Mouse (Mus musculus) hindbrain, embryonic 11.5 days (tissue): ENCODE measurements around the gene Gm49384. TPM values are rescaled to one million over a fixed set of nuclear protein-coding genes. Genes with fewer than 3 reads are reported as not detected.
"Not testable (repeated sequence)": the region's sequence is repeated elsewhere in the genome, so short reads cannot be mapped to it uniquely, and the experiment has no call there.

Experiments
- ATAC-seq: fragments of 200-750 bp; cut with Nextera tagmentation; 2 replicates; pipeline ENCODE4 v1.8.0; 2017; ENCODE audit warnings: mild to moderate bottlenecking, moderate TSS enrichment, moderate library complexity; ENCODE audit not compliant: low FRiP score
- DNase-seq: peaks from one replicate; pipeline ENCODE4 v3.0.0-alpha.2; 2015; ENCODE audit warnings: low spot score
- H3K27ac ChIP-seq: fragments of 300-500 bp; sonication (generic); 2 replicates; pipeline ENCODE4 v1.5.1; 2014; ENCODE audit warnings: mild to moderate bottlenecking, low read depth, low read length
- H3K27me3 ChIP-seq: fragments of 300-500 bp; sonication (generic); 2 replicates; pipeline ENCODE4 v1.6.1; 2014; ENCODE audit warnings: mild to moderate bottlenecking, low read length, moderate library complexity, mixed read lengths; ENCODE audit not compliant: control insufficient read depth, insufficient read depth
- H3K36me3 ChIP-seq: fragments of 300-500 bp; sonication (generic); 2 replicates; pipeline ENCODE4 v1.6.1; 2014; ENCODE audit warnings: mild to moderate bottlenecking, low read length, moderate library complexity, mixed read lengths; ENCODE audit not compliant: control insufficient read depth, insufficient read depth
- H3K4me1 ChIP-seq: fragments of 300-500 bp; sonication (generic); replicated peaks from 2 replicates; pipeline ENCODE4 v1.6.1; 2014; ENCODE audit warnings: low read length, mixed read lengths; ENCODE audit not compliant: control insufficient read depth, insufficient read depth
- H3K4me2 ChIP-seq: fragments of 300-500 bp; sonication (generic); replicated peaks from 2 replicates; pipeline ENCODE4 v1.6.1; 2014; ENCODE audit warnings: mild to moderate bottlenecking, low read depth, low read length
- H3K4me3 ChIP-seq: fragments of 300-500 bp; sonication (generic); 2 replicates; pipeline ENCODE4 v1.5.1; 2014; ENCODE audit warnings: low read depth, low read length
- H3K9ac ChIP-seq: fragments of 300-500 bp; sonication (generic); 2 replicates; pipeline ENCODE4 v1.6.1; 2014; ENCODE audit warnings: low read depth, low read length
- H3K9me3 ChIP-seq: fragments of 300-500 bp; sonication (generic); 2 replicates; pipeline ENCODE4 v1.6.1; 2016; ENCODE audit warnings: low read length; ENCODE audit not compliant: control insufficient read depth
- WGBS: fragments of 180-500 bp; shearing (Covaris S2); extraction: QIAGEN DNeasy Blood & Tissue Kit; methylation state at CpG from one replicate; pipeline ENCODE4 v1.1.7; 2014; 5-methylcytosine and 5-hydroxymethylcytosine counted together
- polyA plus RNA-seq: library from polyadenylated mRNA; unstranded; fragments of >200 nt; fragmentation: Nextera tagmentation; extraction: Ambion mirVana; gene quantifications from 2 replicates; pipeline ENCODE4 v1.2.1, GENCODE M21; 2014

The Gm49384 gene
- polyA plus RNA-seq, 1 experiment from 2014 or later = 36.2 TPM

- not testable (repeated sequence) for H3K27me3 ChIP-seq, H3K4me3 ChIP-seq, H3K4me2 ChIP-seq, H3K4me1 ChIP-seq, H3K36me3 ChIP-seq, H3K9me3 ChIP-seq, DNase-seq, ATAC-seq, H3K9ac ChIP-seq, H3K27ac ChIP-seq
- 66% methylated on average over 8 of the region's 8 CpGs for WGBS
Measured at GRCm38 (mm10) chr12:69166861-69167581, 37.0 kb downstream of the Gm49384 start.

- ATAC-seq = no peak
- no peak overlapping the region for H3K4me3 ChIP-seq
- no peaks in the 10 kb centered on the region for H3K9me3 ChIP-seq
- no peak overlapping the region for H3K4me2 ChIP-seq
- no peak overlapping the region for H3K9ac ChIP-seq
- H3K4me1 ChIP-seq = no peaks in the 10 kb centered on the region
- WGBS = 58% methylated on average over 3 of the region's 3 CpGs
- no peaks in the 10 kb centered on the region for H3K27me3 ChIP-seq
- H3K36me3 ChIP-seq = no peaks in the 10 kb centered on the region
- DNase-seq = no peak
- no peak overlapping the region for H3K27ac ChIP-seq
Measured at GRCm38 (mm10) chr12:69164904-69165303, 39.2 kb downstream of the Gm49384 start.

GRCm38 (mm10) chr12:69163586-69163985, 40.5 kb downstream of the Gm49384 start:
- not testable (repeated sequence) for DNase-seq
- WGBS = 92% methylated on average over 4 of the region's 4 CpGs

GRCm38 (mm10) chr12:69160677-69161076, 43.4 kb downstream of the Gm49384 start:
- not testable (repeated sequence) for H3K4me1 ChIP-seq, H3K27ac ChIP-seq, DNase-seq, H3K9me3 ChIP-seq, H3K27me3 ChIP-seq, H3K4me3 ChIP-seq, H3K36me3 ChIP-seq, ATAC-seq, H3K4me2 ChIP-seq, H3K9ac ChIP-seq
- WGBS = 74% methylated on average over 2 of the region's 2 CpGs

More at GRCm38 (mm10) chr12:69163586-69163985, 40.5 kb downstream of the Gm49384 start:
- not testable (repeated sequence) for H3K9me3 ChIP-seq, H3K36me3 ChIP-seq, H3K4me2 ChIP-seq, H3K9ac ChIP-seq, H3K27ac ChIP-seq, ATAC-seq, H3K4me3 ChIP-seq, H3K4me1 ChIP-seq, H3K27me3 ChIP-seq

GRCm38 (mm10) chr12:69159578-69159940, 44.5 kb downstream of the Gm49384 start:
- DNase-seq (peak; percentile 81), ATAC-seq (peak; percentile 13; the same call in 1 of the 2 replicates)
- no peak overlapping the region for H3K4me3 ChIP-seq
- no peaks in the 10 kb centered on the region for H3K27me3 ChIP-seq
- H3K9ac ChIP-seq = no peak overlapping the region
- WGBS = 7% methylated on average over 9 of the region's 9 CpGs
- no peaks in the 10 kb centered on the region for H3K4me1 ChIP-seq
- H3K27ac ChIP-seq = no peak overlapping the region
- H3K9me3 ChIP-seq = no peaks in the 10 kb centered on the region
- peaks cover 7% of the 10 kb centered on the region for H3K36me3 ChIP-seq
- no peak overlapping the region for H3K4me2 ChIP-seq

GRCm38 (mm10) chr12:69158765-69159577, 45.1 kb downstream of the Gm49384 start, which contains the start of gene Rps29:
Rps29 (minus strand) TSS chr12:69159186.
- peak within 1 kb of the TSS; percentile 79 for H3K4me3 ChIP-seq
- DNase-seq = peak; percentile 100
- not testable (repeated sequence) for H3K27me3 ChIP-seq, H3K4me1 ChIP-seq, H3K9me3 ChIP-seq, H3K36me3 ChIP-seq
- WGBS = under 1% methylated on average over 54 of the region's 68 CpGs
- H3K4me2 ChIP-seq = peak within 1 kb of the TSS; percentile 66
- peak within 1 kb of the TSS; percentile 89 for H3K27ac ChIP-seq
- peak; percentile 98 for ATAC-seq
- peak within 1 kb of the TSS; percentile 90 for H3K9ac ChIP-seq

- peaks cover 7% of the 10 kb centered on the region for H3K36me3 ChIP-seq
- H3K9me3 ChIP-seq = no peaks in the 10 kb centered on the region
- peak overlapping the region; percentile 89 for H3K27ac ChIP-seq
- 2% methylated on average over 19 of the region's 19 CpGs for WGBS
- H3K4me3 ChIP-seq = peak overlapping the region; percentile 79
- no peak for DNase-seq
- peak overlapping the region; percentile 66 for H3K4me2 ChIP-seq
- peak overlapping the region; percentile 90 for H3K9ac ChIP-seq
- ATAC-seq = no peak
- H3K4me1 ChIP-seq = no peaks in the 10 kb centered on the region
- no peaks in the 10 kb centered on the region for H3K27me3 ChIP-seq
Measured at GRCm38 (mm10) chr12:69158366-69158764, 45.7 kb downstream of the Gm49384 start.

- Histone ChIP-seq H3K9ac (no peak overlapping the region), H3K4me3 (no peak overlapping the region), H3K36me3 (peaks cover 7% of the 10 kb centered on the region), H3K4me1 (no peaks in the 10 kb centered on the region), H3K9me3 (no peaks in the 10 kb centered on the region), H3K27ac (no peak overlapping the region), H3K4me2 (no peak overlapping the region), H3K27me3 (no peaks in the 10 kb centered on the region)
- 95% methylated on average over 2 of the region's 2 CpGs for WGBS
- ATAC-seq (no peak), DNase-seq (no peak)
Measured at GRCm38 (mm10) chr12:69157107-69157506, 47.0 kb downstream of the Gm49384 start.
